Mouse (Mus musculus) testis, postnatal 10 days (tissue): Measurements from ENCODE around the gene Gse1.
A peak's percentile ranks its signal among the peaks of the same experiment; 100 is the strongest.

ENCODE experiments used
- DNase-seq: peaks from one replicate; pipeline ENCODE4 v3.0.0; 2021; ENCODE audit warnings: low spot score

Gse1 gene

DNA sequence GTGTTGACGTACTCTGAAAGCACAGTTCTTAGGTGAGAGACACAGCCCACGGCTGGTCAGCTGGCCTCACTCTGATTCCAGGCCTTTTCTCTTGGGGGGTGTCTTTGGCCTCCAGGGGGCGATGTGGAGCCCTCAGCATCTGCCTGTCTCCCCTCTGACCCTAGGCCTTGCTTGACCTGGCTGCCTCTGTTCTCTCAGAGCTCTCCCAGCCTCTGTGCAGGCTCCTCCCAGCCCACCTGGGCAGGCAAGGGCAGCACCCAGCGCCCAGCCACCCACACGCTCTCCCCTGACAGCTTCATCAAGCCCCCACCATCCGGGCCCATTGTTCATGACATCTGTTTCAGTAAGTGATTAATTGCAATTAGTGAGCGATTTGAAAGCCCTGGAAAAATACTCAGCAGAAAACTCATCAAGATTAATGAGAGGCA lies 176.4 kb downstream of the Gse1 start:
- DNase-seq: peak; percentile 78

DNA sequence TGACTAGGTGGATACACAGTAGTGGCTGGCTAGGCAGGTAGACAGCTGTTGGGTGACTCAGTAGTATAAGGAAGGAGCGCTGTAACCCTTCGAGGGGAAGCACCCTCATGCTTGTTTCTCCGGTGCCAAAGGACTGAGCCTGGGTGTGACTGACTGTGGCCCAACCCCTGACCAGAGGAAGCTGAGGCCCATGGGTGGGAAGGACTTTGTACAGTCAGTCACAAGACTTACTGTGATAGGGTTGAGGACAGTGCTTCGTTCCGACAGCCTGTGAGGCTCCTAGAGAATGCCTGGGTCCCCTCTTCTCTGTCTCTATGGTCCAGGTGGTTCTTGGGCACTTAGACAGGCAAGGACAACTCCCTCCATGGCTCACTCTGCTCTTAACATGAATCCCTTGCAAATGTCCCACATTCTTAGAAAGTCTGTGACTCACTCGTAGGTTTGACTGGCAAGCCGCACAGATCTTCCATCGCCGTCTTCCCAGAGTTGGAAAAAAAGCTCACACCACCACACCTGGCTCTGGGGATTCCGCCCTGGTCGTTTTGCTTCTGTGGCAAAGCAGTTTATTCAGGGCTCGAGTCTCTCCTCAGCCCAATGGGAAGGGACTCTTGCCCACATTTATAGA lies 177.9 kb downstream of the Gse1 start:
- DNase-seq: no peak

DNA sequence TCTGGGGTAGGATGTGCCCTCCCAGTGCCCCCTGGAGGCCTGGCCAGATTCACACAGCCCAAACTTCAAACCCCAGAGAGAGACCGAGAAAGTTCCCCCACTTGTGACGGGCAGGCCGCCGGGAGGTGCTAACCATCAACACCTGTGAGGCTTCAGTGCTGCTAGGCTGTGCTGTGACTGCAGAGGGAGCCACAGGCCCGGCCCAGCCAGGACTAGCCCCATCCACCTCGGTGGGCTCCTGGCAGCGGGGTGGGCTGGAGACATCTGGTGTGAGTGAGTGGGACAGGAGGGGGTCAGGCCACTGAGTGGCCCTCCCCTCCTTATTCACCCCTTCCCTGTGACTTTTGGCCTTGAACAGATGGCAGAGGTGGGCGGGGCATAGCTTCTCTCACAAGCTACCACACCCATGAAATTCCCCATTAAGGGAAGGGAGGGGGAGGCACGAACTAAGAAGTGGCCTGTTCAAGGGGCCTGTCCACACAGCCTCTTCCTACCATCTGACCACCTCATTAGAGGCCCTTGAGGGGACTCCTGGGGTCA lies 179.5 kb downstream of the Gse1 start:
- DNase-seq: no peak

DNA sequence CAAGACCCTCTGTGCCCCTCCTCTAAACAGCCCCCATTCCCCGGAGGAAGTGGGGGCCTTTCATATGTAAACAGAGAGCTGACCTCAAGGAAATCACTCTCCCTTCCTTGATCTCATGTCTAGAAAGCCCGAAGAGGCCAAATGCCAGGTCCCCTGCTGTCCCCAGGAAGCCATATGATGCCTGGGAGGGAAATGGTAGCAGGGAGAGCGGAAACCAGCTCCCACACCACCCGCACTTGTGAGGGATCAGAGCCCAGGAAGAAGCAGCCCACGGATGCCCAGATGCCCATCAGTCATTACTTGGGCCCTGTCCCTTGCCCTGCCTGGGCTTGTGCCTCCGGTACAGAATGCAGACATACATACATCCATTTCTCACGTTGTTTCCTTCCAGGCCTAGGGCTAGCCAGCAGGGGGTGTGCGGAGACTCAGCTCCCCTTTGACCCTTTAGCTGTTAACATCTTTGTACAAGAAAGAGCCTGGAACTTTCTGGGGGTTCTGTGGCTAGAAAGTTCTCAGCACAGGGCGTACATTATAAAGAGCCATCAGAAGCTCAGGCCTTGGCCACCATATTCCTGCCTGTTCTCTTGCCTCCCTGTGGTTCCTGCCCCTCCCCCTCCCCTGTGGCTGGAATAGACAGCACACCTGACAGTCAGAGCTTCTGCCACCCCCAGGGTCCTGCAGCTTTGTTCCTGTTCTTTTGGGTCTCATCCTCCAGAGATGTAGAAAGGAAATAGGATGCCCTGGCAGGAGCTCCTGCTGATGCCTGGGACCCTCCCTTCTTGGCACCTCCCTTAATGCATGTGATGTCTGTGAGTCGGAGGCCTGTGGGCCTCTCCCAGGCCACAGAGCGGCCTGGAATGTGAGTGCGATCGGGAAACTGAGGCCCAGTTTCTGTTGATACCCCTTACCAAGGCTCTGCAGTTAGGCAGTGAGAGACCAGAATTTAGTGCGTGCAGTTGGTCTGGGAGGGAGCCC lies 180.3 kb downstream of the Gse1 start:
- no peak for DNase-seq

DNA sequence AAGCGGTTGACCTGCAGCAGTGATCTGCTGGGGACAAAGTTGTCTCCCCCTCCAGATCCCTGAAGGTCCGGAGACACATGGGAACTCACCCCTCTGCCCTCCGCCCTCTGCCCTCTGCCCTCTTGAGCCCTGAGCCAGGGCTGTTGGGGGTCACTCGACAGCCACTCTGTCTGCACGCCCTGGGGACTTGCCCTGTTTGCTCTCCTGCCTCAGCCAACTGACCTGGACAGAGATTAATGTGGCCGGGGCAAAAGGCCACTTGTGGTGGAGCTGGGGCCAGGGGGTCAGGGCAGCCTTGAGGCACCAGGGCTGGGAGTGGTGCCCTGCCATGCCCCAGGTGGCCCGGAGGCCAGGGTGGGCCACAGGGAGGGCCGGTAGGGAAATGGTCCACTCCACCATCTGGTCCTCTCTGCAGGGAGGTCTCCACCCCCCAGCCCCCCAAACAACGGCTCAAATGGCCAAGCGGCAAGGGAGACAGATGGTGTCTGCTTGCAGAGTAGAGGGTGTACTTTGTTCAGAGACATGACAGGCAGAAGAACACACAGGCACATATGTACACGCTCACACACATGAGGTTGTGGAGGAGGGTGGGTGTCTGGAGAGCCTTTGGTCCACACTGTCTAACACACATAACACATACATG lies 181.2 kb downstream of the Gse1 start:
- DNase-seq: no peak

DNA sequence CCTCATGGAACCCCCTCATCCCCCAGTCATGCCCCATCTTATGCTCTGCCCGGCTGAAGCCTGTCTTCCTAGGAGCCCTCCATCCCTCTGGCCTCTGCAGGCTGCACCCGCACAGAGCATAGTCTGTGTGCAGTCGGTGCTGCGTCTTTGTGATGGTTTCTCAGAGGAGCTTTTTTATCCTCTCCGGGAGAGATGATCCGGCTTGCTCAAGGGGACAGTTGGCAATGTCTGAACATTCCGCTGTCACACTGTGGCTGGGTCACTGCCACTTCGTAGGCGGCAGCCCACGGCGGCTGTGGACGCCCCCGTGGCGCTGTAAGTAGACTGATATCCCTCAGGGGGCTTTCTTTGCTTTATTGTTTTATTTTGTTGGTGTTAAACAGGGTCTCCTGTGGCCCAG lies 182.8 kb downstream of the Gse1 start:
- no peak for DNase-seq

DNA sequence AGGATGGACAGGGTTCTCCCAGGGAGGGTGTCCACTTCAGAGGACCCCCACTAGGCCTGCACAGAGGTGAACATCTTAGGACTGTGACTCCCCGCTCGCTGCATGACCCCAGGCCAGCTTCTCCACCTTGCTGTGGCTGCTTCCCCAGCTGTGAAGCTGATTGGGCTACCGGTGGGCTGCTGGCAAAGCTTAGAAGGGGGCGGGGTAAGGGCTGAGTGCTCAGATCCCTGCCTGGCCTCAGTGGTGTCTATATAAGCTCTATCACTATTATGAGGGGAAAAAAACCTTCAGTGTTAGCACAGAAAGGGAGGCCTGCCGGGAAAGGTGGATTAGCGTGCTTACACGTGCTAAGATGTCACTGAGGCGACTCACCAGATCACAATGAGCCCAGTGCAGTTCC lies 183.6 kb downstream of the Gse1 start:
- DNase-seq: no peak

DNA sequence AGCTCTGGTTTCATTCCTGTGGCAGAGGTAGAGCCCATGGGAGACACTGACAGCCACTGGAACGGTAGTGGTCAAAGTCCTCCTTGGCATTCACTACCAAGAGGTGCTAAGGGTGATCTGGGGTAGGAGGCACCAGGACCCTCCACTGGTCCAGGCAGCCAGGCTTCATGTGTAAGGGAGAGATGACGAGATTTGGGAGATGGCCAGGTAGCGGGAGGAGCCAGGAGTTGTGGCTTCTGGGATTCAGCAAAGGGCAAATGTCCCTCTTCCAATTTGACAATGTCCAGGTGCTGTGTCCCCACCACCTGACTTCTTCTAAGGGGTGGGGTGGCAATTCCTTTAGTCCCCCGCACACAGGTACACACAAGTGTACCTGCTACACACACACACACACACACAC lies 184.1 kb downstream of the Gse1 start:
- no peak for DNase-seq

DNA sequence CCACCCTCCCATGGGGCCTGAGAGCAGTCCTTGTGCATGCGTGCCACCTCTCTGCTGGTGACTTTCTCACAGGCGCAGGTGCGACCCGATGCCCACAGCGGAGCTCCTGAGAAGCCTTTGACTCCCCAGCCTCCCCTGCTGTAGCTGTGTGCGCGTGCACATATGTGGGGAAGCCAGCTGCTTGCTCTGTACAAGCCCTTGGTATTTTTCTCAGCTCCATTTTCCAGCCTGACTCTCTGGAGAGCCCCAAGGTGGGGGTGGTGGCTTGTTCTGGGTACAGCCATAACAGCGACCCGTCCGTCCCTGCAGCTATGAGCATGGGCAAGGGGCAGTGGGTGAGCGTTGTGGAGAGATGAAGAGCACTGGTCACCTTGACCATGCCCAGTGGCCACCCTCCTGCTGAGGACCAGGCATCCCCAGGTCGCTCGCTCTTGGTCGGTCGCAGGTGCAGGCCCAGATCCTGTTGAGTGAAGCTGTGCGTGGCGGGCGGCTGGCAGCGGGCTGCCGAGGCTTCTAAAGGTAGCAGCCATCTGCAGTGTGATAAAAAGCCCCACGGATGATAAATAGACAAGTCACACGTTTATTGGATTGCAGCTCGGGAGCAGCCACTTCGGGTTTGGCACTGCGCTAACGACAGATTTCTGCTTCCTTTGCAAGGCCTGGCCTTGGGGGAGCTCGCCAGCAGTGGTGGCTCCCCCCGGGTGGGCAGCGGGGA lies 184.8 kb downstream of the Gse1 start:
- no peak for DNase-seq

DNA sequence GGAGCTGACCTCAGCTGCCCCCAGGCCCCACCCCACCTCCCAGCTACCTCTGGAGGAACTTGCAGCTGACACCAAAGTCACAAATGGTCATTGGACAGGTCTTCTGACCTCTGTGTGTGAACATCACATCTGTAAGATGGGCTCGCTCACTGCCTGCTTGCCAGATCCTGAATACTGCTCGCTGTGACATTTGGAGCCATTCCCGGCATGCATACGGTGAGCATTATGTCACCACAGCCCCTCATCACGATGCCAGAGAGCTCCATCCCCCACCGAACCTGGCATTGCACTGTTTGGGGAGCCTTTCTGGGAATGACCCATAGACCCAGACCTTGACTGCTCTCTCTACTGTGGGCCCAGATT lies 185.4 kb downstream of the Gse1 start:
- DNase-seq: no peak

DNA sequence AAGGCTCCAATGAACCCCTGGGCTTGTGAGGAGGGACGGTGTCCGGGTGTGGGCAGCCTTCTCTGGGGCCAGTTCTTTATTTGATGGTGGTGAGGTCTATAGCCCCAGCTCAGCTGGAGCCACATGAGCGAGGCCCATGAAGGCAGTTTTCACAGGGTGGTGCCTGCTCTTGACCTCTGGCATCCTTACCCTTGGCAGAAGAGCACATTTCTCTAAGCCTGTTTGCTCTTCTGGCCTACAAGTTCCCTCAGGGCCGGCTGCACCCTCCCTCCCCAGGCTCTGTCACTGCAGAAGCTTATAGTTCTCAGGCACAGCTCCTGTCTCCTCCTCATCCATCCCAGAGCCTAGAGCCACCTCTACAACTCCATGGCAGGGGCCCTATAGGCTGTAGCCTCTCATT lies 186.0 kb downstream of the Gse1 start:
- no peak for DNase-seq

DNA sequence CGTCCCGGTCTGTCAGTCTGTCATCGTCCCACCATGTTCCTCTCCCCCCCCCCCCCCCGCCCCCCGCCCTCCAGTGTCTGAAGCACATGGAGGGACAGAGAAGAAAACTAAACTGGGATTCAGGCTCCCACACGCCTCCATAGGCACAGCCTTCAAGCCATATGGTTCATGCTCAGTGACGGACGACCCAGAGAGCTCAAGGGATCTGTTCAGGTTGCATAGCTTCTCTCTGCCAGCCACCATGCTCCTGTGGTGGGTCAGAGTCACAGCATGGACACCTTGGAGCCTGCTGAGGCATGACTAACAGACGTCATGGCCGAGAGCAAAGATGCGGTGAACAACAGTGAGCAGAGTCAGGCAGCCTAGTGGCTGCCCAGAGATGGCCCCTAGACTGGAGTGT lies 187.2 kb downstream of the Gse1 start:
- DNase-seq: no peak

DNA sequence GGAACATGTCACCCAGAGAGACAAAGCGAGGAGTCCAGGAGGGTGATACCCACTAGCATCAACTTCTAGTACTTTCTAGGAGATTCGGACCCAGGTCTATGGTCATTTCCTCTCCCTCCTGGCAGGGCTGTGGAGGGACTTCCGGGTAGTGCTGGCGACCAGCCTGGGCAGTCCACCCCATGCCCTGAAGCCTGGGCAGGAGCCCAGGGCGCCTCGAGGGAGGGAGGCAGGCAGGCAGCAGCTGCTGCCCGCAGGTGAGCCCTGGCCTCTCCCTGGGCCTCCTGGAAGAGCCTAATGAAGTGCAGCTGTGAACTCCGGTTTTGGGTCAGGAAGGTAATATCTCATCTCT lies 187.9 kb downstream of the Gse1 start:
- DNase-seq: no peak

DNA sequence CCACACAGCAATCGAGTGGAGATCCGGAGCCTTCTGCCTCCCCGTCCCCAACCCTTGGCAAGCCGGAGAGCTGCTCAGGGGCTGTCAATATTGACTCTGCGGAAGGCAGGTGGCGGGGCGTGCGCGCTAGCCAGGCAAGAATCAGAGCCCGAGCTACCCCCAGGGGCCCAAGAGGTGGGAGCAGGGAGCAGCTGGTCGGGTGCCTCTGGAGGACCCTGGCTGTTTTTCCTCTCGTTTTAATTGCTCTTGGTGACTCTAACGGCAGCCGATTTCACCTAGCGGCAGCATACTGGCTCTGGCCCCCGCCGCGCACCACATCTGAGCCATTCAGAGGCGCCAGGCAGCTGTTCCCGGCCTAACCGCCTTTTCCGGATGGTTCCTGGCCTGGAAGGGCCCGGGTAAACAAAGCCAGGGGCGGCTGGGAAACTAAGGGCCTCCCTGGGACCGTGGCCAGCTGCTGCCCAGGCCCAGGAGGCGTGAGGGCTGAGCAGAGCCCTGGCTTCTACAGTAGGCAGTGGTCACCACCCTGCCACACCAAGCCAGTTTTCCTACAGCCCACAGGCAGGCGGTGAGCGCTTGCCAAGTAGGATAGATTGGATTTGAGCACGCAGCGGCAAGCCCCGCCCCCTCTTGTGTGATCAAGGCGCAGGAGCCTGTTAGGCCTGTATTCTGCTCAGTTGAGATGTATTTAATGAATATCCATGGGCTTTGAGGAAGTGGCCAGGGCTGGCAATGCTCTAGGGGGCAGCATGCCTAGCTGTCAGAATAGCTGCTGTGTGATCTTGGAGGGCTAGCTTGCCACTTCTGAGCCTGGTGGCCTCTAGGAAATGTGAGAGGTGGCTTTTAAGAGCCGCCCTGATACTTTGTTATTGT lies 188.5 kb downstream of the Gse1 start:
- peak; percentile 71 for DNase-seq

DNA sequence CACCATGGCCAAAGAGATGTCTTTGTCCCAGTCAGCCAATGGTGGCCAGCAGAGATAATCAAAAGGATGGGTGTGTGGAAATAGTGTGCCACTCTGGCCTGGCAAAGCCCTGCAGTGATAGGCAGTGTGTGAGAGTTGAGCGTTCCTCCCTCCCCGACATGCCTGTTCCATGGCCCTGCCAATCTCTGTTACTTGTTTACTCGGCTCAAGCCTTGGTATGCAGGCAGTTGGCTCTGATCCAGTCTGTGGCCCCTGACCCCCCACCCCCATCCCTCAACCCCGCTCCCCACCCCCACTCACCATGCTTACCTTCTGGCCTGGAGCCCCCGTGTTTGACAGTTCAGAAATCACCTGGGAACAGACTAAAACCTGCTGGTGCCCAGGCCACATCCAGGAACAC lies 189.9 kb downstream of the Gse1 start:
- no peak for DNase-seq

DNA sequence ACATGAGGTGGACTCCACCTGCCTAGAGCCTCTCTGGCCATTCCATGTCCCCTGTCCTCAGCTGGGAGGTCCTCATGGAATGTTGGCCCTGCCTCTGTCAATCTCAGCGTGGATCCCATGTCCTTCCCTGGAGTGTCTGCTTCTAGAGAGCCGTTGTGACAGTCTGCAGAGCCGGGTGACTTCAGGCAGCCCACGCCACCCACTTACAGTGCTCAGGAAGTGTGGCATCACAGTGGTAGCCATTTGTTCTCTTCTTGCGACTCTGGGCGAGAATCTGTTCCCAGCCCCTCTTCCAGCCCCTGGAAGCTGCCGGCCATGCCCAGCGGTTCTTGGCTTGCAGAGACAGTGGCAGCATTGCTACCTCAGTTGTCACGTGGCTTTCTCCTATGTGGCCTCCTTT lies 191.4 kb downstream of the Gse1 start:
- no peak for DNase-seq

DNA sequence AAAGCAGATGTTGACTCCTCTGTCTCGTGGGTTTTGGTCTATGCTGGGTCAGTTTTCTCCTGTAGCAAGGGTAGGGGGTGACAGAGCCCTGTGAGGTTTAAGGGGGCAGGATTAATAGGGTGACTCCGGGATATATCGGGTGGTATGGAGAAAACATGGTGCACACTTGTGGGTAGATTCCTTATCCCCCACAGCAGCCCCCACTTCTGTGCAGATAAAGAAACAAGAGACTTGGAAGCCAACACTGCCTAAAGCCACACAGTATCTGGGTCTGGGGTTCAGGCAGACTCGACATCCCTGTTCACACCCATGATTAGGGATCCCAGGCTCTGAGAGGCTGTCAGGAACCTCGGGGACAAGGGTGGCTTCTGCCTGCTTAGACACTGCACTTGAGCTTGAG lies 192.0 kb downstream of the Gse1 start:
- no peak for DNase-seq

DNA sequence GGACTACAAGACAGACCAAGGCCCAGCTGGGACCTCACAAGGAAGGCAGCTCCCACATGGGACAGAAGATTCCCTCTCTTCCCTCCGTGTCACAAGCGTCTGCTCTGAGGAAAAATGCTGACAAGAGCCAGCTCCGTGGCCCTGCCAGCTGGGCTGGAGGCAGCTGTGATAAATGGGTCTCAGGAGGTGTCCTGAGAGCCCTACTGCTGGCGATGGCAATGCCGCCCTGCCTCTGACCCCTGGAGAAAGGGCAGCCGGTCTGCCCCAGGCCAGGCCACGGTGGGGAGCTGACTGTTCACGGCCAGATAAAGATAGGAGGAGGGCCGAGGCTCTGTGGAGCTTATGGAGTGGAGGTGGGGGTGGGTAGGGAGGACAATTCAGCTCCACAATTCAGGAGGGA lies 193.4 kb downstream of the Gse1 start:
- no peak for DNase-seq

DNA sequence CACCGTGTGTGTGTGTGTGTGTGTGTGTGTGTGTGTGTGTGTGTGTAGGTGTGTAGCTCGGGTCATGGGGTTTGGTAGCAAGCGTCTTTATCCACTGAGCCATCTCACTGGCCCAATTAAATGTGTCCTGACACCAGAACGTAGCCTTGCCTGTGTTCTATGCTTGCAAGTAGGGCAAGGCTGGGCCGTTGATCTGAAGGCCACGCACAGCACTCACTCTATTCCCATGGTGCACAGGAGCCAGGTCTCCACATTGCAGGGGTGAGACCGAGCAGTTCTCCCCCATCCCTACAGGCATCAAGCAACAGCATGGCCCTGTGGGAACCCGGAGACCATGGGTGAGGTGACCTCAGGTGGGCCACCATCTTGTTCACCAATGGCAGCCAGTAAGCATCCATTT lies 194.0 kb downstream of the Gse1 start:
- no peak for DNase-seq

DNA sequence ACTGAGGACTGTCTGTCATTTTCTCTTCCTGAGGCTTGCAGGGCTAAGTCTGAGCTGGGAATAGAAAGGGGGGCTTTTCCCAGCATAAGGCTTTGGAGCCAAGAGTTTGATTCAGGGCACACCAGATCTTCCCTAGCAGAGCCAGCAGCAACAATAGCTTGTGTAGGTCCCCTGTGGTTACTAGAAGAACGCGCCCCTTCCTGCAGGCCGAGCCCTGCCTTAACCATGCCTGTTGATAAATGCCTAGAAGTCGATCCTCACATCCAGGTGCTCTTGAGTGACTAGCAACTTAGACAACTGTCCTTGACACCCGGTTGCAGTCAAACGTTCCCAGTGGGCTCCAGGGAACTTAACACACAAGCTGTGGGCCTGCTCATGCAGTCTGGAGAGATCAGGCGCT lies 195.3 kb downstream of the Gse1 start:
- no peak for DNase-seq

DNA sequence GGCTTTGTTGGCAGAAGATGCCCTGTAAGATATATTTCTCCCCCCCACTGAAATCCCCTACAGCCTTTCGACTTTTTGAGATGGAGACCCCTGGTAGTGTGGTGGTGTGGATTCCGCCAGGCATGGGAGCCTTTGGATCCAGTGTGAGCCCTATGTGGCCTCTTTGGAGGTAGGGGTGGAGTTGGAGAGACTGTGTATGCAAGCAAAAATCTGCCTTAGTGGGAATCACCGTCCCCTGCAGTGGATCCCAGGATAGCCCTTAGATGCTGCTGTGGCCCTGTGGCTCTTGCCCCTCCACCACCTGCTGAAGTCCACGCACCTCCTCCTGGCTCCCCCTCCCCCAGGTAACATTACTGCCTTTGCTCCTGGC lies 196.6 kb downstream of the Gse1 start:
- no peak for DNase-seq
